Mouse (Mus musculus): Measurements from ENCODE around the gene Hacd3.

GRCm38 (mm10) chr9:65032269-65033108 is 11.0 kb upstream of the Hacd3 start, which contains the start of gene Dpp8:
- TF ChIP-seq GATA1 (IDR thresholded peaks at IDR 0.05; ENCODE audit: borderline replicate concordance, low read length): peak; percentile 35; the same call in 1 of the 3 replicates
- peak; percentile 36 for TF ChIP-seq FLI1 (IDR thresholded peaks at IDR 0.05; ENCODE audit: low read length)

All from megakaryocyte, embryonic 14.5 days (primary cell).